Mouse (Mus musculus): ENCODE data around the gene Evi5.
A peak's percentile ranks its signal among the peaks of the same experiment; 100 is the strongest.

The Evi5 gene

DNA sequence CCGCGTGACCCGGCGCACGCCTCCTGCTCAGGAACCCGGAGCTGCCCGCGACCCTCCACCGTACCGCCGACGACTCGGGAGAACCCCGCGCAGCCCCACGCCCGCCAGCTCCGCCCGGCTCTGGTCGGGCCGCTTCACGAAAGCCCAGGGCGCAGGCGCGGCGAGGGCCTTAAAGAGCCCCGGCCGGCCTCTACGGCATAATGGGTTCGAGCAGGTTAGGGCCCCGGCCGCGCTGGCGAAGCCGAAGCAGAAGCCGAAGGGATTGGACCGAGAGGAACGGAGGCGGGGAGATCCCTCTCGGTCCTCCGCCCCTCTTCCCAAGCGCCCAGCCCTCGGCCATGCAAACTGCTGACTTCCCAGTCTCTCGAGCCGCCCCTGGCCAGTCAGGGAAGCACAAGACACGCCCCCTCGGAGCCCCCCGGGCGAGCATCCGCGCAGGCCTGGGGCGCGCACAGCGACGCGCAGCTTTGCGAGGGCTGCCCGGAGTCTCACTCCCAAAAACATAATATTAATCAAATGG is 5.9 kb downstream of the Evi5 start:
- DNase-seq: peak; percentile 93

DNA sequence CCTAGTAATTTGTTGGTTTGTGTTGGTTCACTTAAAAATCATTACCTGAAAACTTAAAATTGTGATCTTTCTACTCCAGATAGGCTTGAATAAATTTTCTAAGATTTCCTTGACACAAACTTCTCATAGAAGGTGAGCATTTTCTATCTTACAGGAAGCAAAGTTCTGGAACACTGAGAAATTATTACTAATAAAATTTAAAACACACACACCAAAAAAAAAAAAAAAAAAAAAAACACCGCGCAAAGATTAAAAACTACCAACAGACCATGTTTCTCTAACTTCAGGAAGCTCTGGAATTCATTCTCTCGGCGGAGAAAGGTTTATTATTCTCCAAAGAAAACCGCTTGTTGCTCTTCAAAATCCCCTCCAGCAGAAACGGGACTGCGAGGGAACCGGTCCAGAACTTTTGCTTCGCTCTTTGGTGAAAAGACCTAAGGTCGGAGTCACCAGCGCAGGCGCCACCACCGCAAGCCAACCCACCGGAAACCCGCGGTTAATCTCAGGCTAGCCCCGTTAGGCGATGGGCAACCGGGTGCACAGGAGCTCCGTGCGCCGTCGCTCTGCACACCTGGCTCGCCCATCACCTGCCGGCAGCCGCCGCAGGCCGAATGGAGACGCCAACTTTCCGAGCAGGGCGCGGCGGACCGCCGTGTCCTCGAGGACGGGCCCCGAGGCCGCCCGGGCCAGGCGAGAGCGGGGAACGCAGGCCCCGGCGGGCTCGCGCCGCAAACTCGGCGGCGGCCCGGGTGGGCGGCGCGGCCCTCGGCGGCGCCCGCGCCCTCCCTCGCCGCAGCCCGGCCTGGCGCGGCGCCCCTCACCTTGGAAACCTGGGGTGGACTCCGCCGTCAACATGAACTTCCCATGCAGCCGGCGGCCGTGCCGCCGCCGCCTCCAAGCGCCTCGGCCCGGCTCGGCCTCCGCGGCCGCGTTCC is 6.7 kb downstream of the Evi5 start:
- peak; percentile 50 for DNase-seq

- DNase-seq: no peak
Observed at GRCm38 (mm10) chr5:107866127-107867126, 8.5 kb downstream of the Evi5 start.

- no peak for DNase-seq
Observed at GRCm38 (mm10) chr5:107863971-107864370, 10.9 kb downstream of the Evi5 start.

DNA sequence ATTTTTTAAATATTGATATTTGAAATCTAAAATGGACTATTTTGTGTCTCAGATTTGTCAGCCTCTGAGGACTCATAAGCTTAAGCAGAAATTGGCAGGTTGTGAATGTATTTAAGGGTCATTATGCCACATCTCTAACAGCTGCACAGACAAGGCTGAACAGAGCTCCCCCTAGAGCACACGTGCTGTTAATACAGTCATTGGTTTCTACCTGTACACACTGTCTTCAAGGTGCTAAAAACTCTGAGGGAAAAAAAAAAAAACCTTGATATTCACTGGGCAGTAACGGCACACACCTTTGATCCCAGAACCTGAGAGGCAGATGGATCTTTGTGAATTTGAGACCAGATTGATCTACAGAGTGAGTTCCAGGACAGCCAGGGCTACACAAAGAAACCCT is 15.9 kb downstream of the Evi5 start:
- DNase-seq: no peak

DNA sequence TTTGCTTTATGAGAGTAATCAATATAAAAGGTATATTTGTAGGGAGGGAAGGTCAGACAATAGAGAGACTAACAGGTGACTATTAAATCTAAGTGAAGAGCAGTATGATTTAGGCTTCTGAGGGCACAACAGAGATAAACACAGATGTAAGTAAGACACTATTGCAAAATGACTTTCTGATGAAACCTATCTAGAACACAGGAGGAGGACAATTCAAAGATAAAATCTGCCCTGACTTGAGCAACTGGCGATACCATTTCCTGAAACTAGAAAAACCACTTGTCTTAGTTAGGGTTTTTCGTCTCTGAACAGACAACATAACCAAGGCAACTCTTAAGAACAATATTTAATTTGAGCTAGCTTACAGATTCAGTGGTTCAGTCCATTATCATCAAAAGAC is 19.4 kb downstream of the Evi5 start:
- no peak for DNase-seq

DNA sequence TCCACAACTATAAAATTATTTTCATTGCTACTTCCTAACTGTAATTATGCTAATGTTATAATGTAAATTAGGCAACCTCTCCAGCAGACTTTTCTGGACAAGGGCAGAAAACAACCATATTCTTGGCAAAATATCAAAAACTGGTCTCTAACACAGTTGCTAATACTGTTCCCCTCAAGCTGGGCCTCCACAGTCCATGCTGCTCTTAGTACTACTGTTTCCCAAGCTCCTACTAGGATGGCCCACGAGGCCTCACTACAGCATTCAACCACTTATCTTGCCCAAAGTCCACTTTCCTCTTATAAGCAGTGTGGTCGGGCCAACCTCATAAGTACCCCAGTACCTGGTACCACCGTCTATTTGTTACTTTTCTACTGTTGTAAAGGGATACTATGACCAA is 20.4 kb downstream of the Evi5 start:
- no peak for DNase-seq

DNA sequence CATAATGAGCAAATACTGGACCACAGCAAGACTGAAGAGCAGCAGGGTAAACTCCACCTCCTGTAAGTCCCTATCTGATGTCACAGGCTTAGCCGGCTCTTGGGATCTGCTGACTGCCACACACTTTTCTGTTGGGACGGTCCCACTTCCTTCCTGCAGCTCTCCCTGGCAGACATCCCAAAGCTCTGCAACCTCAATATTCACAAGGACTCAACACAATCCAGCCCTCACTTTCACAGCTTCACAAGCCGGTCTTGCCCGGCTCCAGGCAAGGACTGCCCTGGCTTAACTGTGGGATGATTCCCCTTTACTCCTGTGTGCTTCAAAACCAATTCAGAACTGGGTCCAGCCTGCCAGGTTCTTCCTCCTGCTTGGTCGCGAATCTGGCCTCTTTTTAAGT is 21.1 kb downstream of the Evi5 start:
- DNase-seq: no peak

- no peak for DNase-seq
Observed at GRCm38 (mm10) chr5:107848964-107849363, 25.9 kb downstream of the Evi5 start.

GRCm38 (mm10) chr5:107847817-107848216 is 27.1 kb downstream of the Evi5 start:
- DNase-seq: no peak

- peak; percentile 58 for DNase-seq
Observed at GRCm38 (mm10) chr5:107847349-107847748, 27.6 kb downstream of the Evi5 start.

GRCm38 (mm10) chr5:107840549-107841238 is 34.2 kb downstream of the Evi5 start:
- DNase-seq: no peak

- DNase-seq: no peak
Observed at GRCm38 (mm10) chr5:107838891-107839644, 35.8 kb downstream of the Evi5 start.

- DNase-seq: no peak
Observed at GRCm38 (mm10) chr5:107834287-107834686, 40.6 kb downstream of the Evi5 start.

DNA sequence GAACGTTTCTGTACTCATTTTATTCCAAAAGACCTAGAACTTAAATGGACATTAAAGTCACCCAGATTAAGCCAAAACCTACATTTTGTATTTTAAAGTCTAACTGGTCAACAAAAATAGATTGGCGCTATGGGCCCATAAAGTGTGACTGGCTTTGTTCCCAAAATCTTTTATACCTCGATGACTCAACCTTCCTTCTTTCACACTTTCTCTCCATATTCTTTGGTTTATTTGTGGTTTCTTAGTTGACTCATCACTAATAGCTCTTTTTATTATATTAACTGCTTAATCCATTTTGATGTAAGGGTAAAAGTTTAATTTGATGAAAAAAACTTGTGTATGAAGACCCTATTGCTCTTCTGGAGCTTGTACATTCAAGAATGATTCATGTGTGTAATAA is 43.6 kb downstream of the Evi5 start:
- DNase-seq: no peak

GRCm38 (mm10) chr5:107829998-107830560 is 44.8 kb downstream of the Evi5 start, which contains the start of gene Ube2d2b:
Gene Ube2d2b, plus strand, starts transcription at chr5:107830099.
- DNase-seq: no peak

DNA sequence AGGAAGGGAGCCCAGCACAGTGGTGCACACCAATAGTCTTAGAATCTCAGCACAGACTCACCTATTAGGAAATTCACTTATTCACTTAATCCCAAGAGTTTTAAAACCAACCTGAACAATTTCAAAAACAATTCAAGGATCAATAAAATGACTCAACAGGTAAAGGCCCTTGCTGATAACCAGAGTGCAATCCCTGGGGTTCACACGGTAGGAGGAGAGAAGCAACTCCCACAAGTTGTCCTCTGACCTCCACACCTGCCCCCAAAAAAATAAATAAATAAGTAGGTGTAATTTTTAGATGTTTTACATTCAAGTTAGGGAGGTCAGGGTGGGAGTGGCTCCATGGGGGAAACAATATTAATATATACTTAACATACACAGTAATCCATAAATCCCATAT is 52.4 kb downstream of the Evi5 start:
- DNase-seq: no peak

DNA sequence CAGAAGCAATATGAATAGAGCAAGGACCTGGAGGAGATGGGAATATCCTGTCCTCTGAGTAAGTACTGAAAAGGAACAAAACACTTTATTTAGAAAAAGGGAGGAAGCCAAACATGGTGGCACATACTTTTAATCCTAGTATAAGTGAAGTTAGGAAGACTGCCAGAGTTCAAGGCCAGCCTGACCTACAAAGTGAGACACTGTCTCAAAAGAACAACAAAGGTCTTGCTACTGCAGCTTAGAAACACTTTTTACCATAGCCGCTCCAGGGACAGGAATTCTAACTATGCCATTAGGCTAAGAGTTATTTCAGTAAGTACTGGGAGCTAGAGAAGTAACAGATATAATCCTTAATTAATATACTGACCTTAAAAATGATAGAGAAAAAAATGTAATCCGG is 60.3 kb downstream of the Evi5 start:
- DNase-seq: no peak

DNA sequence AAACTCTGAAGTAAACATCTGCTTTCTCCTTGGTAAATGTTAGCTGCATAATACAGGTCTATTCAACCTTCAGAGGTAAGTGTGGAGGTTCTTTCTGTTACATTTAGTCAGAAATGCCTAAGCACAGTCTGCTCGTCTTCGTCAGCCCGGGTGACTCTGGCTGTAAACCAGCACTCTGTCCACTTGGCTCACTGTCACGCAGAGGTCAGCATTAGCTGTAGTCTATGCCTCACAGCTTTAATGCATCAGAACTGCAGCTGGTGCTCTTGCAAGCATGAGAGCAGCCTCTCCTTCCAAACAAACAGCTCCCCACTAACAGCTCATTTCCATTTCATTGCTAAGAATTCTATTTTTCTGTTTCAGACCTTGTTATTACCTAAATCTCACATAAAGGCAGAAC is 67.4 kb downstream of the Evi5 start:
- no peak for DNase-seq

DNA sequence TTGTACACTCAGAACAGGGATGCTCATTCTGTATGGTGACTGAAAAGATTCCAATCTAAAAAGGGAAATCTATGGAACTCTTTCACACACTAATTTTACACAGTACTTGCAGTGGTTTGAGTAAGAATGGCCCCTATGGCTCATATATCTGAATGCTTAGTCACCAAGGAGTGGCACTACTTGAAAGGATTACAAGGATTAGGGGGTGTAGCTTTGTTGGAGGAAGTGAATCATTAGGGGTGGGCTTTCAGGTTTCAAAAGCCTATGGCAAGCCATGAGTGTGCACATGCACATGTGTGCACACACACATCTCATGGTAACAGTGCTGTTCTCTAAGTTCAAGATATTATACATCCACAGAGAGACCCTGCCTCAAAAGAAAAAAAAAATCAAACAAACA is 72.3 kb downstream of the Evi5 start:
- DNase-seq: no peak

- DNase-seq: no peak
Observed at GRCm38 (mm10) chr5:107801234-107801633, 73.7 kb downstream of the Evi5 start.

DNA sequence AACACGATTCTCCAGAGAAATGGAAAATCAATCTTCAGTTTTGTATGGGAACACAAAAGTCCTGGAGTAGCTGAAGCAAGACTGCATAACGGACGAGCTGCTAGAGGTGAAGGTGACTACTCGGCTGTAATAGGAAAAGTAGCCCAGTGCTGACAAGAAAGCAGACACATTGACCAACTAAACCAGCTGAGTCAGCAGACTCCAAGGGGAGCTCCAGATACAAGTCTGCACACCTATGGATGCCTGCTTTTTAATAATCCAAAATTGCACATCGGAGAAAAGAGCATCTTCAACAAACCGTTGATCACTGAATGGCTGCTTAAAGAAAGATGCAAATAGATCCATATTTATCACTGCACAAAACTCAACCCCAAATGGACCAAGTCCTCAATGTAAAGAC is 76.6 kb downstream of the Evi5 start:
- DNase-seq: no peak

All from cerebellum, adult 9-11 months (tissue).